Mouse (Mus musculus) stomach, postnatal 0 days (tissue): ENCODE measurements around the gene Psmd8.

ENCODE experiments used
- CTCF ChIP-seq: IDR thresholded peaks from 2 replicates; pipeline ENCODE4 v1.5.1; 2016; ENCODE audit warnings: antibody characterized with exemption, low read depth, mild to moderate bottlenecking, moderate library complexity
- EP300 ChIP-seq: optimal IDR thresholded peaks from 2 replicates; pipeline ENCODE3; 2016; ENCODE audit warnings: antibody characterized with exemption

- TF ChIP-seq CTCF: no peak
- no peak for TF ChIP-seq EP300
These were observed 33.2 kb upstream of the Psmd8 start, which contains the start of gene Catsperg1 for GRCm38 (mm10) chr7:29213675-29214082.
